Mouse (Mus musculus) midbrain, embryonic 10.5 days (tissue): ENCODE results near the gene Ociad1. TPM values are rescaled to one million over a fixed set of nuclear protein-coding genes. Genes with fewer than 3 reads are reported as not detected.
A peak's percentile ranks its signal among the peaks of the same experiment; 100 is the strongest.

ENCODE experiments used
- DNase-seq: peaks from one replicate; pipeline ENCODE4 v3.0.0-alpha.2; 2017; ENCODE audit warnings: low spot score
- H3K27ac ChIP-seq: fragments of 300-500 bp; sonication (generic); replicated peaks from 2 replicates; pipeline ENCODE4 v1.5.1; 2016; ENCODE audit warnings: mild to moderate bottlenecking
- H3K27me3 ChIP-seq: fragments of 300-500 bp; sonication (generic); 2 replicates; pipeline ENCODE4 v1.6.1; 2016; ENCODE audit warnings: low read depth, mild to moderate bottlenecking; ENCODE audit not compliant: poor library complexity, severe bottlenecking
- H3K36me3 ChIP-seq: fragments of 300-500 bp; sonication (generic); 2 replicates; pipeline ENCODE4 v1.6.1; 2016; ENCODE audit warnings: mild to moderate bottlenecking, moderate library complexity
- H3K4me1 ChIP-seq: fragments of 300-500 bp; sonication (generic); 2 replicates; pipeline ENCODE4 v1.6.1; 2016
- H3K4me3 ChIP-seq: fragments of 300-500 bp; sonication (generic); 2 replicates; pipeline ENCODE4 v1.5.1; 2016; ENCODE audit warnings: mild to moderate bottlenecking, moderate library complexity
- H3K9me3 ChIP-seq: fragments of 300-500 bp; sonication (generic); replicated peaks from 2 replicates; pipeline ENCODE4 v1.6.1; 2016; ENCODE audit warnings: mild to moderate bottlenecking
- WGBS: fragments of 180-500 bp; shearing (Covaris S2); methylation state at CpG from one replicate; pipeline ENCODE4 v1.1.7; 2016; 5-methylcytosine and 5-hydroxymethylcytosine counted together
- polyA plus RNA-seq: library from polyadenylated mRNA; unstranded; fragments of >200 nt; fragmentation: Nextera tagmentation; extraction: Ambion mirVana; gene quantifications from 2 replicates; pipeline ENCODE4 v1.2.1, GENCODE M21; 2016

The Ociad1 gene
- polyA plus RNA-seq, 1 experiment from 2014 or later = 164 TPM

- 87% methylated on average over 5 of the region's 5 CpGs for WGBS
These were observed 31.0 kb downstream of the Ociad1 start for GRCm38 (mm10) chr5:73323602-73324001.

GRCm38 (mm10) chr5:73324526-73325170, 32.1 kb downstream of the Ociad1 start:
- H3K27ac ChIP-seq = no peak overlapping the region
- H3K36me3 ChIP-seq = peaks cover 8% of the 10 kb centered on the region; the same call in 1 of the 2 replicates
- H3K4me3 ChIP-seq = no peak overlapping the region
- WGBS = 86% methylated on average over 8 of the region's 8 CpGs
- H3K9me3 ChIP-seq = no peaks in the 10 kb centered on the region
- DNase-seq = no peak
- no peaks in the 10 kb centered on the region for H3K4me1 ChIP-seq
- no peaks in the 10 kb centered on the region for H3K27me3 ChIP-seq

More at GRCm38 (mm10) chr5:73323602-73324001, 31.0 kb downstream of the Ociad1 start:
- DNase-seq = no peak
- peaks cover 13% of the 10 kb centered on the region for H3K36me3 ChIP-seq
- no peak overlapping the region for H3K4me3 ChIP-seq
- H3K27me3 ChIP-seq = no peaks in the 10 kb centered on the region
- H3K27ac ChIP-seq = no peak overlapping the region
- H3K9me3 ChIP-seq = no peaks in the 10 kb centered on the region
- H3K4me1 ChIP-seq = no peaks in the 10 kb centered on the region

- Histone ChIP-seq H3K27me3 (no peaks in the 10 kb centered on the region), H3K4me1 (no peaks in the 10 kb centered on the region), H3K4me3 (no peak overlapping the region), H3K27ac (no peak overlapping the region), H3K9me3 (no peaks in the 10 kb centered on the region), H3K36me3 (no peaks in the 10 kb centered on the region)
- 77% methylated on average over 4 of the region's 4 CpGs for WGBS
- no peak for DNase-seq
These were observed 38.4 kb downstream of the Ociad1 start for GRCm38 (mm10) chr5:73331002-73331401.

GRCm38 (mm10) chr5:73336448-73336847, 43.9 kb downstream of the Ociad1 start:
- Histone ChIP-seq H3K4me3 (no peak overlapping the region), H3K36me3 (no peaks in the 10 kb centered on the region), H3K4me1 (peaks cover 18% of the 10 kb centered on the region), H3K27ac (no peak overlapping the region), H3K27me3 (peaks cover 11% of the 10 kb centered on the region; the same call in 1 of the 2 replicates), H3K9me3 (no peaks in the 10 kb centered on the region)
- DNase-seq = no peak
- WGBS = 91% methylated on average over 5 of the region's 5 CpGs

GRCm38 (mm10) chr5:73337961-73338831, 45.6 kb downstream of the Ociad1 start:
- peaks cover 11% of the 10 kb centered on the region; the same call in 1 of the 2 replicates for H3K27me3 ChIP-seq
- 3% methylated on average over 33 of the region's 41 CpGs for WGBS
- H3K4me1 ChIP-seq = peaks cover 21% of the 10 kb centered on the region
- H3K36me3 ChIP-seq = no peaks in the 10 kb centered on the region
- peak overlapping the region; percentile 68 for H3K4me3 ChIP-seq
- peak overlapping the region; percentile 85 for H3K27ac ChIP-seq
- peak; percentile 47 for DNase-seq
- H3K9me3 ChIP-seq = no peaks in the 10 kb centered on the region

GRCm38 (mm10) chr5:73338832-73339163, 46.2 kb downstream of the Ociad1 start:
- WGBS = 44% methylated on average over 14 of the region's 14 CpGs
- Histone ChIP-seq H3K4me1 (peaks cover 26% of the 10 kb centered on the region), H3K36me3 (no peaks in the 10 kb centered on the region), H3K27me3 (peaks cover 11% of the 10 kb centered on the region; the same call in 1 of the 2 replicates), H3K9me3 (no peaks in the 10 kb centered on the region), H3K4me3 (peak overlapping the region; percentile 68), H3K27ac (peak overlapping the region; percentile 85)
- no peak for DNase-seq

- WGBS = 92% methylated on average over 9 of the region's 9 CpGs
- Histone ChIP-seq H3K27ac (no peak overlapping the region), H3K4me3 (no peak overlapping the region), H3K4me1 (peaks cover 39% of the 10 kb centered on the region), H3K27me3 (peaks cover 11% of the 10 kb centered on the region; the same call in 1 of the 2 replicates), H3K36me3 (no peaks in the 10 kb centered on the region), H3K9me3 (no peaks in the 10 kb centered on the region)
- DNase-seq = no peak
These were observed 47.5 kb downstream of the Ociad1 start for GRCm38 (mm10) chr5:73339779-73340722.

GRCm38 (mm10) chr5:73340723-73341235, 48.2 kb downstream of the Ociad1 start, which contains the start of gene Ociad2:
Gene Ociad2, minus strand, starts transcription at chr5:73341028.
- Histone ChIP-seq H3K36me3 (no peaks in the 10 kb centered on the region), H3K4me3 (no peak within 1 kb of the TSS), H3K27me3 (peaks cover 11% of the 10 kb centered on the region; the same call in 1 of the 2 replicates), H3K27ac (no peak within 1 kb of the TSS), H3K4me1 (peaks cover 40% of the 10 kb centered on the region), H3K9me3 (no peaks in the 10 kb centered on the region)
- no peak for DNase-seq
- 84% methylated on average over 8 of the region's 8 CpGs for WGBS

- Histone ChIP-seq H3K4me3 (no peak overlapping the region), H3K27ac (peak overlapping the region; percentile 34; the same call in 1 of the 2 replicates), H3K9me3 (no peaks in the 10 kb centered on the region), H3K27me3 (peaks cover under 1% of the 10 kb centered on the region; the same call in 1 of the 2 replicates), H3K4me1 (peaks cover 32% of the 10 kb centered on the region), H3K36me3 (no peaks in the 10 kb centered on the region)
- WGBS = 94% methylated on average over 22 of the region's 22 CpGs
- no peak for DNase-seq
These were observed 50.2 kb downstream of the Ociad1 start for GRCm38 (mm10) chr5:73342701-73343355.

GRCm38 (mm10) chr5:73344310-73344709, 51.7 kb downstream of the Ociad1 start:
- no peaks in the 10 kb centered on the region for H3K9me3 ChIP-seq
- DNase-seq = peak; percentile 54

GRCm38 (mm10) chr5:73345254-73345653, 52.7 kb downstream of the Ociad1 start:
- Histone ChIP-seq H3K4me3 (no peak overlapping the region), H3K9me3 (no peaks in the 10 kb centered on the region), H3K36me3 (no peaks in the 10 kb centered on the region), H3K27ac (peak overlapping the region; percentile 61), H3K27me3 (no peaks in the 10 kb centered on the region), H3K4me1 (peaks cover 33% of the 10 kb centered on the region)
- 91% methylated on average over 4 of the region's 4 CpGs for WGBS
- no peak for DNase-seq

More at GRCm38 (mm10) chr5:73344310-73344709, 51.7 kb downstream of the Ociad1 start:
- Histone ChIP-seq H3K27me3 (no peaks in the 10 kb centered on the region), H3K4me3 (peak overlapping the region; percentile 2; the same call in 1 of the 2 replicates), H3K36me3 (no peaks in the 10 kb centered on the region), H3K4me1 (peaks cover 24% of the 10 kb centered on the region), H3K27ac (peak overlapping the region; percentile 61)
- 71% methylated on average over 10 of the region's 10 CpGs for WGBS
